Mouse (Mus musculus): ENCODE results near the gene Tex29.

- TF ChIP-seq POLR2A (IDR thresholded peaks at IDR 0.05; ENCODE audit: borderline replicate concordance, insufficient read depth, low read length) (no peak), CTCF (IDR thresholded peaks at IDR 0.05; ENCODE audit: borderline replicate concordance, insufficient read depth, low read depth, low read length) (no peak)
These were observed 38.7 kb upstream of the Tex29 start for GRCm38 (mm10) chr8:11801571-11801970.

Measured in cerebellum, adult 2 months (tissue).